Comparison of ENCODE assay signal across 15 mouse cellular contexts in genomic region chr13:60675416-60675815, GRCm38 (mm10).
A peak's percentile ranks its signal among the peaks of the same experiment; 100 is the strongest.
DNase-seq lines count a peak whose midpoint lies in the region; ATAC-seq and TF ChIP-seq lines count a peak whose summit lies in the region.
"Had no signal": no experiment of that assay in that cellular context is flagged by ENCODE, and none has a peak within 500 bp of the region (broad histone marks: within the 10 kb centered on the region; RNA-seq: fewer than 3 reads in every experiment).

No protein-coding gene starts in this region.

- no peak overlapping the region for H3K9ac ChIP-seq in forebrain, embryonic 12.5 days
- no peak overlapping the region for H3K9ac ChIP-seq in kidney, postnatal 0 days (ENCODE audit: low read depth, low read length)
- H3K9ac ChIP-seq in liver, embryonic 12.5 days, result no peak overlapping the region
- H3K9ac ChIP-seq: forebrain, postnatal 0 days; midbrain, embryonic 13.5 days; neural tube, embryonic 12.5 days had no signal

- no peak for TF ChIP-seq CTCF in kidney, postnatal 0 days (IDR thresholded peaks at IDR 0.05; ENCODE audit: low read depth)

- H3K27me3 ChIP-seq in forebrain, embryonic 10.5 days (ENCODE audit: poor library complexity, severe bottlenecking), result no peaks in the 10 kb centered on the region
- H3K27me3 ChIP-seq in forebrain, embryonic 12.5 days, result no peaks in the 10 kb centered on the region
- no peaks in the 10 kb centered on the region for H3K27me3 ChIP-seq in kidney, postnatal 0 days (ENCODE audit: insufficient read depth, low read length)
- H3K27me3 ChIP-seq in liver, embryonic 12.5 days (replicated peaks), result no peaks in the 10 kb centered on the region
- H3K27me3 ChIP-seq: midbrain, embryonic 13.5 days; neural tube, embryonic 12.5 days had no signal

- DNase-seq in forebrain, embryonic 10.5 days (ENCODE audit: extremely low spot score, low spot score), result no peak
- no peak for DNase-seq in kidney, postnatal 0 days (ENCODE audit: low spot score)
- no peak for DNase-seq in kidney, postnatal 4 days
- DNase-seq in embryo, embryonic 10.5 days (ENCODE audit: low spot score), result peak; percentile 49
- no peak for DNase-seq in ovary, postnatal 36 days (ENCODE audit: low spot score)
- DNase-seq in thymus, postnatal 10 days (ENCODE audit: low spot score in 2 of 2), result no peak
- DNase-seq: cerebellum, adult 11 months; cerebellum, postnatal 36 days; forebrain, postnatal 0 days had no signal

- H3K4me2 ChIP-seq in forebrain, embryonic 12.5 days, result no peak overlapping the region
- H3K4me2 ChIP-seq in kidney, postnatal 0 days (ENCODE audit: low read length), result no peak overlapping the region
- no peak overlapping the region for H3K4me2 ChIP-seq in liver, embryonic 12.5 days
- H3K4me2 ChIP-seq: midbrain, embryonic 13.5 days; neural tube, embryonic 12.5 days had no signal

- no peak overlapping the region for H3K4me3 ChIP-seq in forebrain, embryonic 10.5 days
- no peak overlapping the region for H3K4me3 ChIP-seq in forebrain, embryonic 12.5 days (replicated peaks)
- no peak overlapping the region for H3K4me3 ChIP-seq in kidney, postnatal 0 days (replicated peaks; ENCODE audit: low read depth, low read length)
- no peak overlapping the region for H3K4me3 ChIP-seq in liver, embryonic 12.5 days
- H3K4me3 ChIP-seq: midbrain, embryonic 13.5 days; neural tube, embryonic 12.5 days had no signal

- H3K4me1 ChIP-seq in forebrain, embryonic 10.5 days, result peaks cover 27% of the 10 kb centered on the region
- H3K4me1 ChIP-seq in forebrain, embryonic 12.5 days, result peaks cover 20% of the 10 kb centered on the region; the same call in 1 of the 2 replicates
- peaks cover 26% of the 10 kb centered on the region; the same call in 1 of the 2 replicates for H3K4me1 ChIP-seq in kidney, postnatal 0 days (replicated peaks; ENCODE audit: insufficient read depth, low read length)
- peaks cover 74% of the 10 kb centered on the region for H3K4me1 ChIP-seq in liver, embryonic 12.5 days

- 81% methylated on average over 4 of the region's 4 CpGs for WGBS in forebrain, embryonic 10.5 days
- WGBS in forebrain, embryonic 12.5 days, result 91% methylated on average over 4 of the region's 4 CpGs
- WGBS in kidney, postnatal 0 days, result 24% methylated on average over 4 of the region's 4 CpGs
- 71% methylated on average over 4 of the region's 4 CpGs for WGBS in liver, embryonic 12.5 days (ENCODE audit: insufficient replicate concordance)

- H3K9me3 ChIP-seq in forebrain, embryonic 10.5 days, result no peaks in the 10 kb centered on the region; the same call in 1 of the 2 replicates
- no peaks in the 10 kb centered on the region for H3K9me3 ChIP-seq in forebrain, embryonic 12.5 days
- no peaks in the 10 kb centered on the region for H3K9me3 ChIP-seq in kidney, postnatal 0 days (replicated peaks; ENCODE audit: low read length)
- H3K9me3 ChIP-seq in liver, embryonic 12.5 days (replicated peaks), result no peaks in the 10 kb centered on the region
- H3K9me3 ChIP-seq: midbrain, embryonic 13.5 days; neural tube, embryonic 12.5 days had no signal

- H3K36me3 ChIP-seq in forebrain, embryonic 10.5 days (replicated peaks), result peaks cover 8% of the 10 kb centered on the region
- H3K36me3 ChIP-seq in forebrain, embryonic 12.5 days (replicated peaks), result no peaks in the 10 kb centered on the region
- no peaks in the 10 kb centered on the region for H3K36me3 ChIP-seq in kidney, postnatal 0 days (ENCODE audit: insufficient read depth, low read length)
- peaks cover 3% of the 10 kb centered on the region; the same call in 1 of the 2 replicates for H3K36me3 ChIP-seq in liver, embryonic 12.5 days
- H3K36me3 ChIP-seq: midbrain, embryonic 13.5 days; neural tube, embryonic 12.5 days had no signal

- H3K27ac ChIP-seq in forebrain, embryonic 10.5 days, result peak overlapping the region; percentile 22; the same call in 1 of the 2 replicates
- no peak overlapping the region for H3K27ac ChIP-seq in forebrain, embryonic 12.5 days
- H3K27ac ChIP-seq in kidney, postnatal 0 days, result peak overlapping the region; percentile 78
- H3K27ac ChIP-seq in liver, embryonic 12.5 days, result peak overlapping the region; percentile 84
- H3K27ac ChIP-seq: macrophage; midbrain, embryonic 13.5 days; neural tube, embryonic 12.5 days had no signal

- ATAC-seq in forebrain, embryonic 12.5 days (ENCODE audit: low FRiP score), result no peak
- ATAC-seq in kidney, postnatal 0 days (replicated peaks; ENCODE audit: low FRiP score, low read depth), result no peak
- no peak for ATAC-seq in liver, embryonic 12.5 days
- ATAC-seq: forebrain, postnatal 0 days; hindbrain, embryonic 16.5 days; midbrain, embryonic 13.5 days had no signal
